Mouse (Mus musculus) heart, postnatal 10 days (tissue): ENCODE measurements around the gene Gli2. TPM values are rescaled to one million over a fixed set of nuclear protein-coding genes. Genes with fewer than 3 reads are reported as not detected.

Experiments
- DNase-seq, 2 experiments: peaks; one replicate each; pipeline ENCODE4 v3.0.0; 2021
- intact Hi-C: fragments of 180-260 bp; cut with DNase I; formaldehyde crosslinking; loops from one replicate; pipeline ENCODE4 v1.15.1; 2025
- total RNA-seq, 2 experiments: library from RNA; stranded (reverse); gene quantifications; 2 replicates each; pipeline ENCODE4 v1.2.3; 2021

The Gli2 gene
- total RNA-seq, 2 experiments from 2014 or later: 3.8 to 4.2 TPM

GRCm38 (mm10) chr1:119052631-119053177 lies 715 bp downstream of the Gli2 start:
- peak; percentile 36 to 44 for DNase-seq
- intact Hi-C loops: loop anchor here (5.0 to 10.0 kb wide), 2 partner anchors 75 to 178 kb away; no protein-coding TSS in a partner anchor

DNA sequence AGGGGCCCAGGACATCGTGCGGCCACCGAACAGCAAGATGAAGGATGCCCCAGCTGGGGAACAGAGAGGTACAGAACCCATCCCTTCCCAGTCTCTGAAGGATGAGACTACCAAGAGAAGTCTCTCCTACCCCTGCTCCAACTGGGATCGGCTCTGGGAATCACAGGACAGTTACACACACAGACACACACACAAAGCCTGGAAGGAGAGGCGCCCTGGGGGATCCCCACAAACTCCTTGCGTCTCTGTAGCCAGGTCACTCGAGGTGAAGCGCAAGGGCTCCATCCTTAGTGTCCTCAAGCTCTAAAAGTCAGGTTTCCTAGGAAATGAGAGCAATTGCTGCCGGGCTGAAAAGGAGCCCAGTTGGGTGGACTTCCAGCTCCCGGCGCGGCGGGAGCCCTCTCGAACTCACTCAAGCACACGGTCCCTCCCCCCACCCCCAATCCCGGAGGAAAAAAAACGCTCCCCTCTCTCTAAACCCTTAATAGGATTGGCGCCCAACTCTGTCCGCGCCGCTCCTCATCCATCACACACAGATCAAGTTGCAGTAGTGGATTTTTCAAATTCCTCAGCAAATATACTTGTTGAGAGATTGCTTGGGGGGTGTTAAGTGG lies 1.4 kb downstream of the Gli2 start:
- DNase-seq: peak; percentile 23 to 31

DNA sequence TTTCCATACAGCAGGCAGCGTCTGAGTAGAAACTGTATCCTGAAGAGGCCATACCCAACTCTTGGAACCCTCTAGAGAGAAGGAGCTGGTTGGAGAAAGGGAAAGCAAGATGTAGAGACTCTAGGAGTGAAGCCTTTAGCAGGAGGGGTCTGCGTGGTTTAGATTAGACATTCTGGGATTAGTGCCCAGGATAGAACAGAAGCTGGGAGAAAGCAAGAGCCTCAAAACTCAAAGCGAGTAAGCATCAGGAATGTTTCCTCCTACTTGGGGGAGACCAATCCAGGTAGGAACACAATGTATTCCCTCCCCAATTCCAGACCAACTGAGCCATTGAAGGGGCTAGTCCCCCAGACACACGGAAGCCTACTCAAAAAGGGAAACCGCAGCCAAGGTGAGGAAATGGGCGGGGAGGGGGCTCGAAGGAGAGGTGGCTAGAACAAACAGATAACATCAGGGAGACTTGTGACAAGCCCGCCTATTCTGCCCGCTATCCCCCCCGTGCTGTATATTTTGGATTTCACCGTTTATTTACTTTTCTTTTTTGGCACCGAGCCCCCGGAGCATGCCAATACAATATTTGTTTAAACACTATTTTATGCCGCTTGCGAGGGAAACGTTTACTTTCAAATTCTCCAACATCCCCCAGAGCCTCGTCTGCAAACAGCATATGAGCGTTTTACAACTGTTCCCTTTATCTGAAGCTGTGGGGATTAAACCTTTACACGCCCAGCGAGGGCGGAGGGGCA lies 2.1 kb downstream of the Gli2 start:
- intact Hi-C loops: loop anchor here (5.0 to 10.0 kb wide), 2 partner anchors 74 to 177 kb away; no protein-coding TSS in a partner anchor
- DNase-seq: peak in 1 of 2 experiments; percentile 27

More for the DNA sequence above, 1.4 kb downstream of the Gli2 start:
- intact Hi-C loops: loop anchor here (5.0 to 10.0 kb wide), 2 partner anchors 75 to 177 kb away; no protein-coding TSS in a partner anchor

- peak in 1 of 2 experiments; percentile 6 for DNase-seq
- intact Hi-C loops: loop anchor here (5.0 to 10.0 kb wide), 2 partner anchors 73 to 175 kb away; no protein-coding TSS in a partner anchor
Observed at GRCm38 (mm10) chr1:119049812-119050615, 3.4 kb downstream of the Gli2 start.

DNA sequence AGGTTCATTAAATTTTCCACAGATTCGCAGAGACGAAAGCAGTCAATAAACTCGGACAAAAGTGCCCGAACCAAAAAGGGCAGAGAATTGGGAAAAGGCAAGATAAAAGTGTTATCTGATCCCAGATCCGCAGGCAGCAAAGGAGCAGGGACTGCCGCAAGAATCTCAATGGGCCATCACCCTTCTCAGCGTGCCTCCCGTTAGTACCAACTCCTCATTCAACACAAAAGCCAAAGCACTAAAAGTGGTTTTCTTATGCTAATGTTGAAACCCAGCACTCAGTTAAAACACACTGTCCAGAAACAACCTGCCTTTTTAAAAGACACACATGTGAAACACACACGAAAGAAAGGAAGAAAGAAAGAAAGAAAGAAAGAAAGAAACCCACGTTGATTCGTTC lies 4.4 kb downstream of the Gli2 start:
- intact Hi-C loops: no loop called here

DNA sequence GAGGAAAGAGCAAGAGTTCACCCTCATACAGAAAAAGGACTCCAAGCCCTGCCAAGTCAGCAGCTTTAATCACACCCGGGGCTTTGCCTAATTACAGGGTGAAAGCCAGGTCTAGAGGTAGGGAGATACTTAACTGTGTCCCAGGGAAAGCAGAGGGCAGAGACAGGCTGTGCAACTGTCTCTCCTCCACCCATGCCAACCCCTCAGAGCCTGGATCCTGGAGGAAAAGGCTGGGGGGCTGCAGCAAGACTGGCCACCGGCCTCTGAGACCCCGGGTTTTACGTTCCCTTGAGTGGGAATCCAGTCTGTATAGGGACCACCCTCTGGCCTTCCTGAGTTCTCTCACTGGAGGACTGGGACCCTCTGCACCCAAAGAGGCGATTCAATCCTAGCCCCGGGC lies 4.9 kb downstream of the Gli2 start:
- intact Hi-C loops: no loop called here
- DNase-seq: no peak

More for the DNA sequence above, 4.4 kb downstream of the Gli2 start:
- no peak for DNase-seq

GRCm38 (mm10) chr1:119047462-119048371 lies 5.7 kb downstream of the Gli2 start:
- intact Hi-C loops: no loop called here
- peak in 1 of 2 experiments; percentile 34 for DNase-seq

DNA sequence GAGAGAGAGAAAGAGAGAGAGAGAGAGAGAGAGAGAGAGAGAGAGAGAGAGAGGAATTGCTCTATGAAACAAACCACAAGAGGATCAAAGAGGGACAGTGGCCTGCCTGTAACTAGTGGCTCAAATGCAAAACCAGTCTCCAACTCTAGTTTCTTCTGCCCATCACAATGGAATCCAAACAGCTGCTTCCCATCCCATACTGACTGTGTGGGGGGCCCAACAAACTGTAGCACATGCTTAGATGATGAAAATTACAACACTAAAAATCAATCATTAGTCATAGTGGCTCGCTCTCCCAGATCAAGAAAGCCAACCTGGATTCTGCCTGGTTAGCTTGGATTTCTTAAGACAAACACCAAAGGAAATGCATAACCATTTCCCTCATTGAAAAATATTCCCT lies 15.0 kb downstream of the Gli2 start:
- intact Hi-C loops: no loop called here
- DNase-seq: no peak

GRCm38 (mm10) chr1:119035931-119036330 lies 17.5 kb downstream of the Gli2 start:
- intact Hi-C loops: no loop called here
- DNase-seq: no peak

- intact Hi-C loops: no loop called here
- no peak for DNase-seq
Observed at GRCm38 (mm10) chr1:119035301-119035700, 18.1 kb downstream of the Gli2 start.

DNA sequence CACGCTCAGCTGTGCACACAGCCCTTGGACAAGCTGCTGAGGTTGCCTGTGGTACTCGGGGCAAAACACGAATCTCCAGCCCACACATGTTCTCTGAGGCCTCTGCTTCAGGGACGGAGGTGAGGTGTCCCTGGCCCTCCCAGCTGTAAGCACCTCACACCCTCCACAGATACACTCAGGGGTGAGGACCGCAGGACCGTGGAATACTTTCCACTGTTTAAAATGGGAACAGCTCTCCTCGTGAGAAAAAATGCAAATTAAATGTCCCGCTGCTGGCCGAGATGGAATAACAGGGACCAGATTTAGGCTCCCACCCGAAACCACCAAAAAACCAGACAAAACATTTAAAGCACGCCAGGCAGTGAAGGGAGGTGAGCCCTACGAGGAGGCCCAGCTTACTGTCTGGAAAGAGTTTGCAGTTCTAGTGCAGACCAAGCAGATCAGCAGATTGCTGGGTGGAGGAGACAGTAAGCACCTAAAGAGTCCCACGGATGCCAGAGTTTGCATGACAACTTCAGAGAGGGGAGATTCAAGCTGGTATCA lies 19.2 kb downstream of the Gli2 start:
- DNase-seq: no peak
- intact Hi-C loops: no loop called here

GRCm38 (mm10) chr1:119033450-119034162 lies 19.8 kb downstream of the Gli2 start:
- DNase-seq: peak; percentile 86
- intact Hi-C loops: no loop called here

GRCm38 (mm10) chr1:119031185-119031584 lies 22.2 kb downstream of the Gli2 start:
- intact Hi-C loops: no loop called here

DNA sequence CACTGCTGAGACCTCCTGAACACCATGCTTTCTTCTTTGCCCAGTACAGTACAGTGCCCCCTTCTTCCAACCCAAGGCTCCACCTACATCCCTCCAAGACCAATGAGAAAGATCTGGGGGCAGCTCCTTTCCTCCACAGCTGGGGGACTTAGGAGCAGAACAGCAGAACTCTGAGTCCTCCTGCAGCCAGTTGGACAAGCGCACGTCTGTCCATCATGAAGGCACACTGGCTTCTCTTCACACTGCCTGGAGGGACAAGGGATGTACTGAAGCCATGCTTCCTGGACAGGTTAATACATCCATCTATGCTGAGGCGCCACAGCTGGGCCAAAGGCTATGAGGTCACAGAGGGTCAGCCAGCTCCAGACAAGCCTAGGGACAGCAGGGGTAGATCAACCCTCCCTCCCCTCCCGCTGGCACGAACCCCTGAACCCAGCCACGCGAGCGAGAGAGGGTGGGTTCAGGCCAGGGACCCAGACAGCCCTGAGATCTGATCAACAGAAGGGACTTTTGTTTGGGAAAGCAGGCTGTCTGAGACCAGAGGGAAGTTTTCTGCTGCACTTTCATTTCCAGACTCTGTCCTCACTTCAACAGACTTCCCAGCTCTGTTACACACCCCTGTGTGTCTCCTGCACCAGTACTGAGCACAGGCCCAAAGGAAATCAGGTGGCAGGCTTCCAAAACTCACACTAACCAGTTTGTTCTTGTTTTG lies 27.6 kb downstream of the Gli2 start:
- DNase-seq: peak; percentile 60 to 69
- intact Hi-C loops: no loop called here

More at GRCm38 (mm10) chr1:119031185-119031584, 22.2 kb downstream of the Gli2 start:
- no peak for DNase-seq

DNA sequence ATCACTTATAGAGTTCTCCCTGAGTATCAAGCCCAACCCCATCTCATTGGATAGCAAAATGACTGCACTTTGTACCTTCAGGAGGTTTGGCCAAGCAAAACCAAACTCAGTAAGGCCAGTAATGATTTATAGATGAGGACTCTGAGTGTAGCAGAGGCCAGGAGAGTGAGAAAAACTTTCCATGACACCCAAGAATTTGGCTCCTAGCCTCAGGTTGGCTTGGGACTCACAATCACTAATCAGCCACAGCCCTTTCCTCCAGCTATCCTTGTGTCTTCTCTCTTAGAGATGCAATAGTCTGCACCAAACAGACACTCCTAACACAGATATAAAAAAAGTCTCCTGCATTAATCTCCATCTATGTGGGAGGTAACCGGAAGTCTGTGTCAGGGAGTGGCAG lies 31.1 kb downstream of the Gli2 start:
- intact Hi-C loops: no loop called here
- peak; percentile 46 to 70 for DNase-seq

GRCm38 (mm10) chr1:119020092-119020491 lies 33.3 kb downstream of the Gli2 start:
- DNase-seq: no peak
- intact Hi-C loops: no loop called here

GRCm38 (mm10) chr1:119019056-119019455 lies 34.4 kb downstream of the Gli2 start:
- intact Hi-C loops: no loop called here
- no peak for DNase-seq

DNA sequence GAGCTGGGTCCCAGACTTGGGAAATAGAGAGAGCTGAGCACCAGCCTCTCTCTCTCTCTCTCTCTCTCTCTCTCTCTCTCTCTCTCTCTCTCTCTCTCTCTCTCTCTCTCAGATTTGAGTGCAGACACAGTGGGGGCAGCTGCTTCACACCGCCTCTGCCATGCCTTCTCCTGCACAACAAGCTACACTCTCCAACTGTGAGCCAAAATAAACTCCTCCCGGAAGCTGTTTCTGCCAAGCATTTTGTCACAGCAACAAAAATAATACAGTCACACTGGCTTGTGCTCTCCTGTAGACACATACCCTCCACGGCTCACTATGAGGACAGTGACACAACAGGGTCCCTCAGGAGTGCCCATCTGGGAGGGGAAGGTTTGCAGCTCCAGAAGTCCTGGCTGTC lies 36.6 kb downstream of the Gli2 start:
- peak; percentile 35 to 41 for DNase-seq

More for the DNA sequence above, 36.6 kb downstream of the Gli2 start:
- intact Hi-C loops: no loop called here
